Mouse (Mus musculus): Measurements from ENCODE around the gene Dpm3. TPM values are rescaled to one million over a fixed set of nuclear protein-coding genes. Genes with fewer than 3 reads are reported as not detected.

Gene Dpm3
- polyA plus RNA-seq, 1 experiment from 2014 or later = 106 TPM

- no peak overlapping the region for H3K9ac ChIP-seq (ENCODE audit: low read length)
- DNase-seq (ENCODE audit: low spot score) (no peak), ATAC-seq (ENCODE audit: insufficient number of reproducible peaks, low FRiP score, low TSS enrichment, low read depth) (no peak)
Measured at GRCm38 (mm10) chr3:89305551-89306325, 46.6 kb downstream of the Dpm3 start.

GRCm38 (mm10) chr3:89308089-89308488 is 48.9 kb downstream of the Dpm3 start:
- no peak overlapping the region for H3K27ac ChIP-seq (replicated peaks; ENCODE audit: low read depth, low read length)
- 0 out of 2 replicates have a peak overlapping the region, but pooled peaks have one; percentile 4 for H3K4me2 ChIP-seq (ENCODE audit: low read depth, severe bottlenecking)
- ATAC-seq (ENCODE audit: insufficient number of reproducible peaks, low FRiP score, low TSS enrichment, low read depth) (peak; percentile 63), DNase-seq (ENCODE audit: low spot score) (peak; percentile 89)
- H3K9ac ChIP-seq (ENCODE audit: low read length) = no peak overlapping the region
- WGBS = 1% methylated on average over 9 of the region's 9 CpGs
- H3K36me3 ChIP-seq (ENCODE audit: control insufficient read depth, insufficient read depth, low read length) = no peaks in the 10 kb centered on the region
- H3K4me3 ChIP-seq (ENCODE audit: low read depth, low read length) = no peak overlapping the region
- no peaks in the 10 kb centered on the region for H3K27me3 ChIP-seq (ENCODE audit: control insufficient read depth, insufficient read depth, low read length)
- H3K4me1 ChIP-seq (ENCODE audit: control insufficient read depth, insufficient read depth, low read length) = no peaks in the 10 kb centered on the region
- 0 out of 2 replicates have a peak, but pooled peaks cover 3% of the 10 kb centered on the region for H3K9me3 ChIP-seq (ENCODE audit: control insufficient read depth, low read length)

More at GRCm38 (mm10) chr3:89305551-89306325, 46.6 kb downstream of the Dpm3 start:
- no peaks in the 10 kb centered on the region for H3K27me3 ChIP-seq (ENCODE audit: control insufficient read depth, insufficient read depth, low read length)
- H3K4me2 ChIP-seq (ENCODE audit: low read depth, severe bottlenecking) = no peak overlapping the region
- no peaks in the 10 kb centered on the region for H3K9me3 ChIP-seq (ENCODE audit: control insufficient read depth, low read length)
- H3K4me3 ChIP-seq (ENCODE audit: low read depth, low read length) = no peak overlapping the region
- no peaks in the 10 kb centered on the region for H3K36me3 ChIP-seq (ENCODE audit: control insufficient read depth, insufficient read depth, low read length)
- 61% methylated on average over 8 of the region's 8 CpGs for WGBS
- no peaks in the 10 kb centered on the region for H3K4me1 ChIP-seq (ENCODE audit: control insufficient read depth, insufficient read depth, low read length)
- H3K27ac ChIP-seq (replicated peaks; ENCODE audit: low read depth, low read length) = no peak overlapping the region

GRCm38 (mm10) chr3:89314340-89314739 is 55.2 kb downstream of the Dpm3 start:
- H3K27ac ChIP-seq (replicated peaks; ENCODE audit: low read depth, low read length) = 0 out of 2 replicates have a peak overlapping the region, but pooled peaks have one; percentile 14
- H3K4me3 ChIP-seq (ENCODE audit: low read depth, low read length) = no peak overlapping the region
- no peak overlapping the region for H3K9ac ChIP-seq (ENCODE audit: low read length)
- peaks cover 32% of the 10 kb centered on the region for H3K4me1 ChIP-seq (ENCODE audit: control insufficient read depth, insufficient read depth, low read length)
- H3K4me2 ChIP-seq (ENCODE audit: low read depth, severe bottlenecking) = no peak overlapping the region
- WGBS = 80% methylated on average over 5 of the region's 5 CpGs
- peaks cover 12% of the 10 kb centered on the region for H3K27me3 ChIP-seq (ENCODE audit: control insufficient read depth, insufficient read depth, low read length)
- no peaks in the 10 kb centered on the region for H3K36me3 ChIP-seq (ENCODE audit: control insufficient read depth, insufficient read depth, low read length)
- 0 out of 2 replicates have a peak, but pooled peaks cover 3% of the 10 kb centered on the region for H3K9me3 ChIP-seq (ENCODE audit: control insufficient read depth, low read length)
- no peak for ATAC-seq (ENCODE audit: insufficient number of reproducible peaks, low FRiP score, low TSS enrichment, low read depth)
- no peak for DNase-seq (ENCODE audit: low spot score)

DNA sequence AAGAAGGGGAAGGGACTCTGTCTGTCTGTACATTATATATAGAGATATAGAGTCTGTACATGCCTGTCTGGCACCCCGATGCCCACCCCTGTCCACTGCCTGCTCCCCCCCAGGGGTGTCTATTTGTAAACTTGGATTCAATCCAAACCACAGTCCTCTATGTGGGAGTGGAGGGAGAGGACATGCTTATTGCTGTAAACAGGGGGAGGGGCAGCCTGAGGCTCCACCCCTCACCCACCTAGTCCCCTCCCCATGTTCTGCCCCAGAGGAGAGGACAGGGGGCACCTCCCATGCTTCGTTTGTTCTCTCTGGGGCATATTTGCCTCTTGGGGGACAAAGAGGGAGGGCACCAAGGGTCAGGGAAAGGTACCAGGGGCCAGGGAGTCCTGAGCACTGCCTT is 55.6 kb downstream of the Dpm3 start:
- Histone ChIP-seq H3K4me1 (ENCODE audit: control insufficient read depth, insufficient read depth, low read length) (peaks cover 36% of the 10 kb centered on the region), H3K36me3 (ENCODE audit: control insufficient read depth, insufficient read depth, low read length) (no peaks in the 10 kb centered on the region), H3K9me3 (ENCODE audit: control insufficient read depth, low read length) (0 out of 2 replicates have a peak, but pooled peaks cover 3% of the 10 kb centered on the region), H3K4me2 (ENCODE audit: low read depth, severe bottlenecking) (peak overlapping the region; percentile 50; the same call in 1 of the 2 replicates), H3K9ac (ENCODE audit: low read length) (peak overlapping the region; percentile 17; the same call in 1 of the 2 replicates), H3K4me3 (ENCODE audit: low read depth, low read length) (no peak overlapping the region), H3K27me3 (ENCODE audit: control insufficient read depth, insufficient read depth, low read length) (peaks cover 16% of the 10 kb centered on the region), H3K27ac (replicated peaks; ENCODE audit: low read depth, low read length) (no peak overlapping the region)
- DNase-seq (ENCODE audit: low spot score) (no peak), ATAC-seq (ENCODE audit: insufficient number of reproducible peaks, low FRiP score, low TSS enrichment, low read depth) (0 out of 2 replicates have a peak, but pooled peaks have one; percentile 1)
- WGBS = 49% methylated on average over 2 of the region's 2 CpGs

DNA sequence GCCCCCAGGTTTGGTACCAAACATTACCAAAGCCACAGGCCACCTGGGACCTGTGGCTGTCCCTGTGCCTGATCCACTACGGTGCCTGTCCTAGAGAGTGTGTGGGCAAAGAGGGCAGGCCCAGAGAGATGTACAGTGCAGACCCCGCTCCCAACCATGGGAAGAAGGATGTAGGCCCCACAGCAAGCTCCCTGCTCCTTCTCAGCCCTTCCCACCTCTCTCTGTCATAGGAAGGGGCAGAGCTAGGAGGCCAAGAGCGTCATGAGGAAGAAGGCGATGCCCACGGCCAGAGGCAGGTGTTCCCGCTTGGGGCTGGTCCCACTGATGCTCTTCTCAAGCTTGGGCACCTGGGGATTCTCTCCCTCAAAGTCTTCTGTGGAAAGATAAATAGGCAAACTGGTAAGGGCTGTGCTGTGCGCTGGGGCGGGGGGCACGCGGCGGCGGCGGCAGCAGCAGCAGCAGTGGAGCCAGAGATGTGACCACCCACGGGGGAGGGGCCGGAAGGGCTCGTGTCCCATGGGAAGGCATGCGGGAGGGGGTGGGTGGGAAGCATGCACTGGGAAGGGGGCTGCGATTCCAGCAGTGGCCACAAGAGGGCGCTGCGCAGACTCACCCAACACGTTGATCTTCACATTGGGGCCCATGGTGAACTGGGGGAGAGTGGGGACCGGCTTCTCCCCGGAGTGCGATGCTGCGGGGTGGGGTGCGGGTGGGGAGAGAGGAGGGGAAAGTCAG is 56.2 kb downstream of the Dpm3 start:
- H3K27ac ChIP-seq (replicated peaks; ENCODE audit: low read depth, low read length) = no peak overlapping the region
- peak; percentile 94 for DNase-seq (ENCODE audit: low spot score)
- peaks cover 20% of the 10 kb centered on the region for H3K27me3 ChIP-seq (ENCODE audit: control insufficient read depth, insufficient read depth, low read length)
- H3K9me3 ChIP-seq (ENCODE audit: control insufficient read depth, low read length) = 0 out of 2 replicates have a peak, but pooled peaks cover 3% of the 10 kb centered on the region
- peaks cover 42% of the 10 kb centered on the region for H3K4me1 ChIP-seq (ENCODE audit: control insufficient read depth, insufficient read depth, low read length)
- 8% methylated on average over 23 of the region's 26 CpGs for WGBS
- H3K4me3 ChIP-seq (ENCODE audit: low read depth, low read length) = peak overlapping the region; percentile 21
- H3K9ac ChIP-seq (ENCODE audit: low read length) = peak overlapping the region; percentile 17; the same call in 1 of the 2 replicates
- 0 out of 2 replicates have a peak, but pooled peaks have one; percentile 3 for ATAC-seq (ENCODE audit: insufficient number of reproducible peaks, low FRiP score, low TSS enrichment, low read depth)
- H3K4me2 ChIP-seq (ENCODE audit: low read depth, severe bottlenecking) = peak overlapping the region; percentile 50
- H3K36me3 ChIP-seq (ENCODE audit: control insufficient read depth, insufficient read depth, low read length) = no peaks in the 10 kb centered on the region

DNA sequence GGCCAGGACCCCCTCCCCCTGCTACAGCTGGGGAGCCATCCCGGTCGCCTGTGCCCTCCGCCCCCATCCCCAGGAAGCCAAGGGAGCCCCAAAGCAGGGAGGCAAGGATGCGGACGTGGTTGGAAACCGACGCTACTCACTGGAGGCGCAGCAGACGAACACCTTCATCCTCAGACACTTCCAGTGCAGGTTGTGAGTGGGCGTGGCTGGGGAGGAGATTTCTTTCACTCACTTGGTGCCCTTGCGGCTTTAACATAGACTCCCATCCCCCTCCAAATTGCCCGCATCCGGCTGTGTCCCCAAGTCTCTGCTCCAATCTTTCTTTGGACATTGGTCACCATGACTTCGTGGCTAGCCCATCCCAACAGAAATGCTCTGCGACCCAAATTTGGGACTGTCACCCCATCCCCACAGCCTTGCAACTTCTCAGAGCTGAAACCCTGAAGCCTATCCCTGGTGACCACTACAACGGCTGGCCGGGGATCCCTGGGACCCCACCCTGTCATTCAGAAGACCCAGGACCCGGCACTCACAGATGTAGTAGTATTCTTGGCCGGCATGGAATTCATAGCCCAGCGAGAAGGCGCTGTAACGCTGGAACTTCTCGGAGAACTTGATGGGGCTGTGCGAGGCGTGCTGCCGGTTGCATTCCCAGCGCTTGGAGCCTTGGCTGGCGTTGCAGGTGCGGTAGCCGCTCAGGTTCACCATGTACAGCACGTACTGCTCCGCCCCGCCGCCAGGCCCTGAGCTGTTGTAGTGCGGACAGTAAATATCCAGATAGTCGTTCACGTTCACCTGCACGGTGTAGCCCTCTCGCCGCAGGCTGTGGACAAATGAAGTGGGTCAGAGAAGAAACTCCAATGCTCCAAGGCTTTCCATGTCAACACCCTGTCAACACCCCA is 57.0 kb downstream of the Dpm3 start:
- H3K4me2 ChIP-seq (ENCODE audit: low read depth, severe bottlenecking) = peak overlapping the region; percentile 50
- no peak for DNase-seq (ENCODE audit: low spot score)
- H3K36me3 ChIP-seq (ENCODE audit: control insufficient read depth, insufficient read depth, low read length) = no peaks in the 10 kb centered on the region
- WGBS = 14% methylated on average over 40 of the region's 40 CpGs
- no peak for ATAC-seq (ENCODE audit: insufficient number of reproducible peaks, low FRiP score, low TSS enrichment, low read depth)
- H3K4me1 ChIP-seq (ENCODE audit: control insufficient read depth, insufficient read depth, low read length) = peaks cover 48% of the 10 kb centered on the region
- 0 out of 2 replicates have a peak, but pooled peaks cover 3% of the 10 kb centered on the region for H3K9me3 ChIP-seq (ENCODE audit: control insufficient read depth, low read length)
- H3K9ac ChIP-seq (ENCODE audit: low read length) = 0 out of 2 replicates have a peak overlapping the region, but pooled peaks have one; percentile 0
- no peak overlapping the region for H3K27ac ChIP-seq (replicated peaks; ENCODE audit: low read depth, low read length)
- H3K27me3 ChIP-seq (ENCODE audit: control insufficient read depth, insufficient read depth, low read length) = peaks cover 27% of the 10 kb centered on the region
- H3K4me3 ChIP-seq (ENCODE audit: low read depth, low read length) = peak overlapping the region; percentile 12; the same call in 1 of the 2 replicates

All from limb, embryonic 11.5 days (tissue).